Mouse (Mus musculus) intestine, embryonic 14.5 days (tissue): ENCODE measurements at regions not wholly inside any gene's neighbourhood (a gene's known extent, or its start where the extent isn't known, plus 50 kb on each side); places are given as distances from the start of the nearest gene placed in this dataset.

Experiments
- ATAC-seq: fragments of 200-750 bp; cut with Nextera tagmentation; replicated peaks from 2 replicates; pipeline ENCODE4 v1.8.0; 2017; ENCODE audit warnings: low read depth, moderate number of reproducible peaks, moderate TSS enrichment, moderate library complexity; ENCODE audit not compliant: low FRiP score, low TSS enrichment
- DNase-seq: peaks from one replicate; pipeline ENCODE4 v3.0.0-alpha.2; 2018; ENCODE audit warnings: low spot score
- H3K27ac ChIP-seq: fragments of 300-500 bp; sonication (generic); 2 replicates; pipeline ENCODE4 v1.5.1; 2014; ENCODE audit warnings: low read depth, mild to moderate bottlenecking, control low read depth
- H3K27me3 ChIP-seq: fragments of 300-500 bp; sonication (generic); replicated peaks from 2 replicates; pipeline ENCODE4 v1.6.1; 2014; ENCODE audit warnings: low read length, control low read depth; ENCODE audit not compliant: control insufficient read depth, insufficient read depth
- H3K36me3 ChIP-seq: fragments of 300-500 bp; sonication (generic); 2 replicates; pipeline ENCODE4 v1.6.1; 2014; ENCODE audit warnings: low read length, control low read depth; ENCODE audit not compliant: control insufficient read depth, insufficient read depth
- H3K4me1 ChIP-seq: fragments of 300-500 bp; sonication (generic); replicated peaks from 2 replicates; pipeline ENCODE4 v1.6.1; 2014; ENCODE audit warnings: low read length, control low read depth, mixed read lengths; ENCODE audit not compliant: control insufficient read depth, insufficient read depth
- H3K4me2 ChIP-seq: fragments of 300-500 bp; sonication (generic); 2 replicates; pipeline ENCODE4 v1.6.1; 2014; ENCODE audit warnings: low read length
- H3K4me3 ChIP-seq: fragments of 300-500 bp; sonication (generic); 2 replicates; pipeline ENCODE4 v1.5.1; 2014; ENCODE audit warnings: low read depth, low read length, control low read depth, mixed read lengths
- H3K9ac ChIP-seq: fragments of 300-500 bp; sonication (generic); 2 replicates; pipeline ENCODE4 v1.6.1; 2014; ENCODE audit warnings: mild to moderate bottlenecking, low read length
- H3K9me3 ChIP-seq: fragments of 300-500 bp; sonication (generic); 2 replicates; pipeline ENCODE4 v1.6.1; 2016; ENCODE audit warnings: low read length, control low read depth; ENCODE audit not compliant: control insufficient read depth
- WGBS: fragments of 180-500 bp; shearing (Covaris S2); extraction: QIAGEN DNeasy Blood & Tissue Kit; methylation state at CpG from one replicate; pipeline ENCODE4 v1.1.7; 2014; 5-methylcytosine and 5-hydroxymethylcytosine counted together

DNA sequence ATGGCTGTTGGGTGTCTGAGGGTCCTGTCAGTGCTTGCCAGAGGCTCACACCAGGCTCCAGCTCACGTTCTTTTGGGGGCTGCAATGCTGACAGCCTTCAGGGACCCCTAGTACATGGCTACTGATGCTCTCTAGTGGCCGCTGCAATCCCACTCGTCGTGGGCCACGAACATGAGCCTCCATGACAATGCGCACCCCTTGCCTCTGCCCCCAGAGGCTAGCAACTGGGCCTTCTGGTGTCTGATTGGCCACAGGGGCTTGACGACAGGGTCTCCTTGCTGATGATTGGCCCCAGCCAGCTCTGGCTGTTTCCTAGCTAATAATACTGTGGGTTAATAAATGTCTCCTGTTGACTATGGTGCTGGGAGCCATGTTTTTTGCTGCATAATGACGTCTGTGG, 61.1 kb downstream of the Rtl1 start:
- 82% methylated on average over 8 of the region's 8 CpGs for WGBS
- no peak for ATAC-seq
- Histone ChIP-seq H3K9ac (no peak overlapping the region), H3K9me3 (peaks cover 32% of the 10 kb centered on the region), H3K4me2 (no peak overlapping the region), H3K4me3 (no peak overlapping the region), H3K27ac (no peak overlapping the region), H3K36me3 (no peaks in the 10 kb centered on the region), H3K27me3 (no peaks in the 10 kb centered on the region), H3K4me1 (peaks cover 13% of the 10 kb centered on the region)
- DNase-seq = no peak

DNA sequence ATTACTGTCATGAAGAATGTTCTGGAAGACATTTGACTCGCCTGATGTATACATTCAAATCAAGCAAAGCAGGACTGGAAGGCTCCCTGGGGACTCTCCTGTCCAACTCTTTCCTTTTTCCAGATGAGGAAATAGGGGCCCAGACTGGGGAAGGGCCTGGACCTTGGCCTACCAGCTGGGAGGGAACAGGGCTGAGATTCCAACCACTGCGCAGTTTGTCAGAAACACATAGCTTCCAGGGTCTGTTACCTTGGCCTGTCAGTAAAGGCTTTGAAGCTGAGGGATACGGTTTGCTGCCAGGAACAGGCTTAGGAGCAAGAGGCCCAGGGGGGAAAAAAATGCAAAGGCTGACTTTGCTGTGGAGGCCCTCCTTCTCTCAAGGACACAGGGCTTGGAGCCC, 61.5 kb downstream of the Rtl1 start:
- H3K9me3 ChIP-seq = peaks cover 32% of the 10 kb centered on the region
- ATAC-seq = no peak
- H3K4me2 ChIP-seq = no peak overlapping the region
- H3K27ac ChIP-seq = no peak overlapping the region
- H3K36me3 ChIP-seq = no peaks in the 10 kb centered on the region
- H3K4me1 ChIP-seq = peaks cover 13% of the 10 kb centered on the region
- no peak for DNase-seq
- no peak overlapping the region for H3K9ac ChIP-seq
- WGBS = 80% methylated on average over 3 of the region's 3 CpGs
- no peak overlapping the region for H3K4me3 ChIP-seq
- H3K27me3 ChIP-seq = no peaks in the 10 kb centered on the region

DNA sequence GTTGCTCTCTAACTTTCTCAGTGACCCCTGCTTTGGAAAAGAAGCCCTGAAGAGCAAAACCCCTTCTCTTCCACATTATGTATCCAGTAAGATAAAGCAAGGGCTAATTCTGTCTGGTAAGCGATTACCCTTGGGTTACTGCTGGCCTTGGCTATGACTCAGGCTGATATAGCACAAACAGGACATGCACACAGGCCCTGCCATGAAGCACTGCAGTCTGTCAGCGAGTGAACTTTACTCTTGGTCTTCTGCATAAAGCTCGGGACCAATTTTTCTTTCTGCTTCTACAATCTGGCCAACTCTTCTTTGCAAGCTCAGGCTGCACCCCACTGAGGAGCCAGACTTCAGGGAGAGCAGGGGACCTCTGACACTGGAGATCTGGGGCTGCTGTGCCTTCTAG, 63.6 kb downstream of the Rtl1 start:
- no peak overlapping the region for H3K4me3 ChIP-seq
- no peak overlapping the region for H3K27ac ChIP-seq
- H3K36me3 ChIP-seq = no peaks in the 10 kb centered on the region
- peaks cover 23% of the 10 kb centered on the region for H3K9me3 ChIP-seq
- peaks cover 31% of the 10 kb centered on the region for H3K4me1 ChIP-seq
- H3K9ac ChIP-seq = no peak overlapping the region
- no peaks in the 10 kb centered on the region for H3K27me3 ChIP-seq
- DNase-seq (no peak), ATAC-seq (no peak)
- WGBS = 67% methylated on average over 3 of the region's 3 CpGs
- H3K4me2 ChIP-seq = no peak overlapping the region

DNA sequence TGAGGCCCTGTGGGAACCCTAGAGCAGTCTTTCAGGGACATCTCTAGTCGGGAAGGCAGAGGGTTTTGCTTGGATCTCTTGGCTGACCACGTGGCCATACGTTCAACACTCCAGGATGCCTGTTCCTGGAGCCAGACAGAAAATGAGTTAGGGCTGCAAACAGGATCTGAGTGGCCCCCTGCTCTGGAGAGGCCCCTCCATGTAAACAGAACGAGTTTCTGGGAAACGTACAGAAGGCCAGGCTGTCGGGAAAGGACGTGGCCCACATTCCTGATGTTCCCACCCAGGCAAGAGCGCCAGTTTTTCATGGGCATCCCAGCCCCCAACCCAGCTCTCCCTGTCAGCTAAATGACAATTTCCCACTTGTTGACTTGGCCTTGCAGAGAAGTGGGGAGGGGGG, 67.7 kb downstream of the Rtl1 start:
- no peak overlapping the region for H3K4me3 ChIP-seq
- H3K9me3 ChIP-seq = peaks cover 32% of the 10 kb centered on the region
- H3K36me3 ChIP-seq = no peaks in the 10 kb centered on the region
- H3K27ac ChIP-seq = peak overlapping the region; percentile 60; the same call in 1 of the 2 replicates
- peaks cover 44% of the 10 kb centered on the region for H3K4me1 ChIP-seq
- H3K27me3 ChIP-seq = no peaks in the 10 kb centered on the region
- H3K9ac ChIP-seq = no peak overlapping the region
- ATAC-seq = no peak
- H3K4me2 ChIP-seq = no peak overlapping the region
- DNase-seq = peak; percentile 64
- WGBS = 16% methylated on average over 8 of the region's 8 CpGs

DNA sequence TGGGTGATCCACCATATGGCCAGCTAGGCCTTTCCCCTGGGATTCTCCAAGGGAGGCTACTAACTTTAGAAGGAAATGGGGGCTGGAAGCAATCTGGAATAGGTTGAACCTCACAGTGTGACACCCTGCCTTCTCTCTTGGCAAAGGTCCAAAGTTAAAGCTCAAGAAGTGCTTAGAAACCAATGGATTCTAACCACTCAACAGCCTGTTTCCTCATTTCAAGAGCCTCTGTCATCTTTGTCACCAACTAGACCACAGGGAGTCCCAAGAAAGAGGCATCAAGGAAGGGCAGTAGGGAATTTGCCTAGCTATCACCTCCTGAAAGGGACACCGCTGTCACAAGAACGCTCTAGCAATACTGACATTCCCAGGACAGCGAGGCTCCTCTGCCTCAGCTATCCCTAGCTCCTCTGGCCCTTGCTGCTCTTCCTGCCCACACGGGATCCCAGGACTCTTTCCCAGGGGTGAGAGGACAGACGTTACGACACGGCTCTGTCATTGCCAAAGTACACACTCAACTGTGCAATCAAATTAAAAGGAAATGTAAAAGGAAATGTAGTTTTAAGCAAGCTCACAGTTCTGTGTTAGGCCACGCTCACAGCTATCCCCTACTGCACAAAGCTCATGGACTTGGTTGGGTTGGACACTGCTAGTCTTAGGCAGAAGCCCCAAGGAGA, 68.6 kb downstream of the Rtl1 start:
- peaks cover 44% of the 10 kb centered on the region for H3K4me1 ChIP-seq
- H3K27me3 ChIP-seq = no peaks in the 10 kb centered on the region
- H3K9me3 ChIP-seq = peaks cover 41% of the 10 kb centered on the region
- H3K36me3 ChIP-seq = no peaks in the 10 kb centered on the region
- ATAC-seq = no peak
- H3K4me3 ChIP-seq = no peak overlapping the region
- 68% methylated on average over 8 of the region's 8 CpGs for WGBS
- DNase-seq = no peak
- H3K4me2 ChIP-seq = no peak overlapping the region
- H3K9ac ChIP-seq = no peak overlapping the region
- H3K27ac ChIP-seq = 0 out of 2 replicates have a peak overlapping the region, but pooled peaks have one; percentile 47

DNA sequence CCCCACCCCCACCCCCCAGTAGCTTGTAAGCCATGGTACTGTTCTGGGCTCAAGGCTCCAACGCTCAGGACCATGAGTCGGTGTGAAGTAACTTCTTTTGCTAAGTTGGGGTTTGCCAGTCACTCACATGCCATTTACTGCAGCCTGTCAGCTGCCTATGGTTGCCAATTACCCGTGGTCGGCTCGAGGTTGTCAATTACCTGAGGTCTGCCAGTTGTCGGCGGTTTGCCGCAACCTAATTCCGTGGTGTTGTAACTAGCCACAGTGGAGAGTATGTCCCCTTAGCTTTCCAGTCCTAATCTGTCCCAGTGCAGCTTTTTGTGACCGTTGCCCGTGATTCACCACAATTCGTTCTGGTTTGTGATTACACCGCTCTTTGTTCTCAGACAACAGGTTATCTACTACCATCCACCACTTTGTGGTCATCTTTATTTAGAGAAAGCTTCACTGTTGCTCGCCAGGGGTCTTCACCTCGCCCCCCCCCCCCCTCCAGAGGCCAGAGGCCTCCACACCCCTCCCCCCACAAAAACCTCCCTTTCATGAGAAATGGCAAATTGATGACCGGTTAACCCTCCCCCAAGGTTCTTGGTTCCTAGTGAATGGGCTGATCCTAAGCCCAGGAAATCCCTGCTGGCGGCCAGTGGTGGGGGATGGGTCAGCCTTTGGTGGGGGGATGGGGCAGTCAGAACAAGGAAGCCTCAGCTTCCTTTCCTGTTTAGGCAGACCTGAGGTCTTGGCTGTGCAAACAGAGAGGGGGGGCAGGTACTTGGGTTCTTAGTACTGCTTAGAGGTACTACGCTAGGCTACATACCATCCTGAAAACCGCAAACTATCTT, 69.7 kb downstream of the Rtl1 start:
- no peak overlapping the region for H3K9ac ChIP-seq
- ATAC-seq = no peak
- peaks cover 46% of the 10 kb centered on the region for H3K9me3 ChIP-seq
- no peak overlapping the region for H3K27ac ChIP-seq
- no peak overlapping the region for H3K4me3 ChIP-seq
- no peak overlapping the region for H3K4me2 ChIP-seq
- H3K4me1 ChIP-seq = peaks cover 40% of the 10 kb centered on the region
- DNase-seq = no peak
- 66% methylated on average over 19 of the region's 19 CpGs for WGBS
- H3K27me3 ChIP-seq = no peaks in the 10 kb centered on the region
- no peaks in the 10 kb centered on the region for H3K36me3 ChIP-seq

DNA sequence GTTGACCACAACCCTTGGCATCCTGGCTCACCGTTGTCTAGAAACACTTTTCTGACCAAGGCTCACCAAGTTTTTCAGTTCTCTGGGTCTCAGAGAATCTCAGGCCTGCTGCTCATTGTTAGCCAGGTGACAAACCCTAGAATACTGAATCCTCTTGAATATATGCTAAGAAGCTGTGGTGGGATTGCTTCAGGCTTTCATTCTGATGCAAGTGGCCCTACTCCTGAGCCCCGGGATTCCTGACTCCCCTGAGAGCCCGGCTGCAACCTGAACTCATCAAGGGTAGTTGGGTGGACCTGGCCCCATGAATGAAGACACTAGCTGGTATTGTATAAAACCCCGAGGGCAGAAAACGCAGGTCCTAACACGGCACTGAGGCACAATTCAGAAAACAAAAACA, 70.6 kb downstream of the Rtl1 start:
- WGBS = 73% methylated on average over 6 of the region's 6 CpGs
- H3K4me3 ChIP-seq = no peak overlapping the region
- no peak overlapping the region for H3K27ac ChIP-seq
- H3K9me3 ChIP-seq = peaks cover 46% of the 10 kb centered on the region
- peaks cover 33% of the 10 kb centered on the region for H3K4me1 ChIP-seq
- no peaks in the 10 kb centered on the region for H3K27me3 ChIP-seq
- ATAC-seq = no peak
- H3K4me2 ChIP-seq = no peak overlapping the region
- H3K9ac ChIP-seq = no peak overlapping the region
- H3K36me3 ChIP-seq = no peaks in the 10 kb centered on the region
- DNase-seq = no peak

DNA sequence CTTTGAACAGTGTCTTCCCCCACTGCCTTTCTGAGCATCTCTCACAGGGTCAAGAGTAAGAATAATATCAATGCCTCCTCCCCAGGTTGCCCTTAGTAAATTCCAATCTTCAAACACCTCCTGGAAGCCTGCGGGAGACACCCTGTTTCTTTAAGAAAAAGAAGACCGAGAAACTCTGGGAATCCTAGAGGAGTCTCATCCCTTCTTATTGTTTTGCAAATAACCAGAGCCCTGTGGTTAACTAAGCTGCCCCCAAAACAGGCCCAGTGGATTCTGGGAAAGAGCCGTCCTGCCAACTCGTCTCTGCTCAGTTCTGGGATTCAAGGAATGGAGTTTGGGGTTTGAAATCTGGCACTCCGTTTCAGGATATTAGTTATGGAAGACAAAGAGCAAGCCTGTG, 71.2 kb downstream of the Rtl1 start:
- H3K9me3 ChIP-seq = peaks cover 46% of the 10 kb centered on the region
- no peak overlapping the region for H3K9ac ChIP-seq
- WGBS = 71% methylated on average over 5 of the region's 5 CpGs
- H3K27me3 ChIP-seq = no peaks in the 10 kb centered on the region
- no peak for ATAC-seq
- no peak for DNase-seq
- peaks cover 33% of the 10 kb centered on the region for H3K4me1 ChIP-seq
- H3K4me2 ChIP-seq = no peak overlapping the region
- H3K4me3 ChIP-seq = no peak overlapping the region
- H3K27ac ChIP-seq = no peak overlapping the region
- H3K36me3 ChIP-seq = no peaks in the 10 kb centered on the region

DNA sequence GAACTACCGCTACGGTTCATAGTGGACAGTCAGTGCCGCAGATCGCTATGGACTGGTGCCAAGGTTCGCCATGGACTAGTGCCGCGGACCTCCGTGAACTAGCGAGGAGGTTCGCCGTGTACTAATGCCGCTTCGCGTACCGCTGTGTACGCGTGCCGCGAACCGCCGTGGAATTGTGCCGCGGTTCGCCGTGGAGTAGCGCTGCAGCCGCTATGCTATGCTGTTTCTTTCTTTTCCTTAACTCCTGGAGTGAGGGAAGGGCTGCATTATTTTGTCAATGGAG, 71.9 kb downstream of the Rtl1 start:
- Histone ChIP-seq H3K4me3 (peak overlapping the region; percentile 28), H3K4me2 (peak overlapping the region; percentile 52), H3K27ac (no peak overlapping the region), H3K27me3 (no peaks in the 10 kb centered on the region), H3K36me3 (no peaks in the 10 kb centered on the region), H3K9ac (no peak overlapping the region), H3K4me1 (peaks cover 36% of the 10 kb centered on the region), H3K9me3 (peaks cover 46% of the 10 kb centered on the region)
- DNase-seq (no peak), ATAC-seq (no peak)
- WGBS = 51% methylated on average over 27 of the region's 27 CpGs
